Mouse (Mus musculus) embryonic facial prominence, embryonic 10.5 days (tissue): Measurements from ENCODE around the gene Gm45808. TPM values are rescaled to one million over a fixed set of nuclear protein-coding genes. Genes with fewer than 3 reads are reported as not detected.
"Not testable (repeated sequence)": the region's sequence is repeated elsewhere in the genome, so short reads cannot be mapped to it uniquely, and the experiment has no call there.

Experiments used
- DNase-seq: peaks from one replicate; pipeline ENCODE4 v3.0.0-alpha.2; 2017; ENCODE audit warnings: low spot score
- H3K27ac ChIP-seq: fragments of 300-500 bp; sonication (generic); replicated peaks from 2 replicates; pipeline ENCODE4 v1.5.1; 2016; ENCODE audit warnings: mild to moderate bottlenecking
- H3K27me3 ChIP-seq: fragments of 300-500 bp; sonication (generic); replicated peaks from 2 replicates; pipeline ENCODE4 v1.6.1; 2016; ENCODE audit warnings: low read depth, mild to moderate bottlenecking; ENCODE audit not compliant: poor library complexity, severe bottlenecking
- H3K36me3 ChIP-seq: fragments of 300-500 bp; sonication (generic); replicated peaks from 2 replicates; pipeline ENCODE4 v1.6.1; 2016; ENCODE audit warnings: mild to moderate bottlenecking, moderate library complexity
- H3K4me1 ChIP-seq: fragments of 300-500 bp; sonication (generic); 2 replicates; pipeline ENCODE4 v1.6.1; 2016
- H3K4me3 ChIP-seq: fragments of 300-500 bp; sonication (generic); 2 replicates; pipeline ENCODE4 v1.5.1; 2016; ENCODE audit warnings: mild to moderate bottlenecking, moderate library complexity
- H3K9me3 ChIP-seq: fragments of 300-500 bp; sonication (generic); 2 replicates; pipeline ENCODE4 v1.6.1; 2016; ENCODE audit warnings: mild to moderate bottlenecking
- WGBS: fragments of 180-500 bp; shearing (Covaris S2); methylation state at CpG from one replicate; pipeline ENCODE4 v1.1.7; 2016; 5-methylcytosine and 5-hydroxymethylcytosine counted together
- polyA plus RNA-seq: library from polyadenylated mRNA; unstranded; fragments of >200 nt; fragmentation: Nextera tagmentation; extraction: Ambion mirVana; gene quantifications from 2 replicates; pipeline ENCODE4 v1.2.1, GENCODE M21; 2016

Gm45808 gene
- polyA plus RNA-seq, 1 experiment from 2014 or later = not detected

DNA sequence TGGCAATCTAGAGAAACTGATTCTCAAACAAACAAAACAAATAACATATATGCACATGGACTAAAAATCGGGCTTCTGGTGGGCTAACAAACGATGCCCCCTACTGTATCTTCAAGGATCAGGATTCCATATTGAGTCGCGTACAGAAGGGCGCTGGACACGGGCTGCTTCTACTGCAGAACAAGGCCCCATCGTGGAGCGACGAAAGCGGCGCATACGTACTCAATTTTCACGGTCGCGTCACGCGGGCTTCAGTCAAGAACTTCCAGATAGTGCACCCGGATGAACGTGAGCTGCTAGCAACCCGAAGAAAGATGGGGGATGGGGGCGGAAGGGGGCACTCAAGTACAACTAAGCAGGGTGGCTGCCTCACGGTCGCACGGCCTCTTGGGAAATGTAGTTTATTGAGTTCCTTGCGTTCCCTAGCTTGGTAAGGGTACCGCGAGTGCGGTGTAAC, 35.1 kb upstream of the Gm45808 start:
- Histone ChIP-seq H3K9me3 (no peaks in the 10 kb centered on the region), H3K36me3 (peaks cover 22% of the 10 kb centered on the region), H3K4me3 (peak overlapping the region; percentile 67), H3K27ac (peak overlapping the region; percentile 92), H3K4me1 (peaks cover 33% of the 10 kb centered on the region), H3K27me3 (no peaks in the 10 kb centered on the region)
- DNase-seq = peak; percentile 90
- WGBS = under 1% methylated on average over 28 of the region's 28 CpGs

GRCm38 (mm10) chr7:45520605-45521004, 34.0 kb upstream of the Gm45808 start:
- Histone ChIP-seq H3K4me3 (no peak overlapping the region), H3K9me3 (no peaks in the 10 kb centered on the region), H3K27me3 (no peaks in the 10 kb centered on the region), H3K27ac (no peak overlapping the region), H3K36me3 (peaks cover 22% of the 10 kb centered on the region), H3K4me1 (peaks cover 40% of the 10 kb centered on the region)
- DNase-seq = no peak
- WGBS = 93% methylated on average over 7 of the region's 7 CpGs

- H3K4me1 ChIP-seq = peaks cover 40% of the 10 kb centered on the region
- H3K4me3 ChIP-seq = no peak overlapping the region
- 80% methylated on average over 8 of the region's 8 CpGs for WGBS
- no peak for DNase-seq
- H3K27me3 ChIP-seq = no peaks in the 10 kb centered on the region
- no peaks in the 10 kb centered on the region for H3K9me3 ChIP-seq
- H3K27ac ChIP-seq = no peak overlapping the region
- H3K36me3 ChIP-seq = peaks cover 19% of the 10 kb centered on the region
Observed at GRCm38 (mm10) chr7:45519345-45520120, 32.9 kb upstream of the Gm45808 start.

DNA sequence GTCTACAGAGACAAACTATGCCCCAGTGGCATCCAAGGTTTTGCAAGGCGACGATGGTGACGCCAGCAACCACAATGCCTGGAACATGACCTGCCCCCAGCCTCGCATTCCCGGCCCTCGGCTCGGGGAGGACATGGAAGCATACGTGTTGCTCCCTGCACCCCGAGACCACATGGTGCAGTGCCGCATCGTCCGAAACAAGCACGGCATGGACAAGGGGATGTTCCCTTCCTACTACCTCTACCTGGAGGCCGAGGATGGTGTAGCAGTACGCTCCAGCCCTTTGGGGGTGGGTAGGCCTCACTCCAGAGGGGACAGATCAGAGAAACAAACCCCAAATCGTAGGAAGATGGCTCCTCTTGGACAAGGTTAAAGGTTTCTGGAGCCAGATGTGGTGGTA, 32.0 kb upstream of the Gm45808 start:
- H3K9me3 ChIP-seq = no peaks in the 10 kb centered on the region
- DNase-seq = no peak
- 92% methylated on average over 16 of the region's 16 CpGs for WGBS

GRCm38 (mm10) chr7:45516846-45517245, 30.2 kb upstream of the Gm45808 start:
- peaks cover 24% of the 10 kb centered on the region for H3K4me1 ChIP-seq
- DNase-seq, H3K27ac ChIP-seq, H3K27me3 ChIP-seq, H3K9me3 ChIP-seq, H3K36me3 ChIP-seq, H3K4me3 ChIP-seq: not testable (repeated sequence)
- 70% methylated on average over 5 of the region's 5 CpGs for WGBS

More for the DNA sequence above, 32.0 kb upstream of the Gm45808 start:
- no peak overlapping the region for H3K27ac ChIP-seq
- no peak overlapping the region for H3K4me3 ChIP-seq
- peaks cover 38% of the 10 kb centered on the region for H3K4me1 ChIP-seq
- H3K36me3 ChIP-seq = peaks cover 11% of the 10 kb centered on the region
- no peaks in the 10 kb centered on the region for H3K27me3 ChIP-seq

- peak overlapping the region; percentile 31 for H3K4me3 ChIP-seq
- no peaks in the 10 kb centered on the region for H3K9me3 ChIP-seq
- H3K36me3 ChIP-seq = no peaks in the 10 kb centered on the region
- no peaks in the 10 kb centered on the region for H3K27me3 ChIP-seq
- peak; percentile 66 for DNase-seq
- H3K4me1 ChIP-seq = peaks cover 23% of the 10 kb centered on the region
- H3K27ac ChIP-seq = peak overlapping the region; percentile 66
- 23% methylated on average over 16 of the region's 16 CpGs for WGBS
Observed at GRCm38 (mm10) chr7:45515436-45515835, 28.8 kb upstream of the Gm45808 start.

GRCm38 (mm10) chr7:45514411-45514810, 27.8 kb upstream of the Gm45808 start:
- 81% methylated on average over 7 of the region's 7 CpGs for WGBS
- Histone ChIP-seq H3K4me3 (no peak overlapping the region), H3K27me3 (no peaks in the 10 kb centered on the region), H3K36me3 (no peaks in the 10 kb centered on the region), H3K4me1 (peaks cover 29% of the 10 kb centered on the region), H3K27ac (no peak overlapping the region; the same call in 1 of the 2 replicates), H3K9me3 (no peaks in the 10 kb centered on the region)
- no peak for DNase-seq

DNA sequence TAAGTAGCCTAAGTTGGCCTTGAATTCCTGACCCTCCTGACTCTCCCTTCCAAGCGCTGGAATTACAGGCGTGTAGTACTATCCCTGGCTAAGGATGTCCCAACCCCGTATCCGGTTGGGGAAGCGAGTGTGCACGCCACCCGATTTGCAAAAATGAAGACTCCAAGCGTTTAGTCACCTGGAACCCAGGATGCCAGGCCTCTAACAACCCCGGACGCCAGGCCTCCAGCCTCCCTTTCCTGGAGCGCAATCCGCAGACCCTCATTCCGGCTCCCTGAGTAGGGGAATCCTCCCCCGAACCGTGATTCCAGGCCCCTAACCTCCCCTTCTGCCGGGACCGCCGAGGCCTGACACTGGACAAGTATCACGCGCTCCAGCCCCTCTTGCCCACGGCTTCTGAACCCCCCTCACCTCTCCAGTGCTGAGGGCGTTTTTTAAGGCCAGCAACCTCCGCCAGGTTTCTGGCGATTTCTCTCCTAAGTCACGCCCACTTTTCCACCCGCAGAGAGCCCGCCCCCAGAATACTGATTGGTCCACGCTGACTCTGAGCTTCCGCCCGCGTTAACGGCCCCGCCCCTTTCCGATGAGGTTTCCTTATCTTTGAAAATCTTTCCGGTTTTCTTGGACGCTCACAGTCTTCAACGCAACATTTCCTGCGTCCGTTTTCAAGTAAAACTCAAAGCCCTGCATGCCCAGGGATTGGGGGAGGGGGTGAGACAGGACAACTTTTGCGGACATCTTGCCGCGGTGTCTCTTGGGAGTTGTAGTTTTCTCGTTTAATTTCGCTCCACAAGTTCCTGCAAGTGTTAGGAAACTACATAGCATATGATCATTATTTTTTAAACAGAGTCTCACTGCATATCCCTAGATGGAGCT, 23.5 kb upstream of the Gm45808 start, which contains the start of gene Nucb1:
Gene Nucb1, minus strand, starts transcription at position 495 of the 876 bp plus-strand sequence.
- Histone ChIP-seq H3K36me3 (peaks cover 28% of the 10 kb centered on the region), H3K9me3 (no peaks in the 10 kb centered on the region), H3K27ac (peak within 1 kb of the TSS; percentile 93), H3K4me3 (peak within 1 kb of the TSS; percentile 84), H3K27me3 (no peaks in the 10 kb centered on the region), H3K4me1 (peaks cover 31% of the 10 kb centered on the region)
- DNase-seq = peak; percentile 92
- under 1% methylated on average over 44 of the region's 44 CpGs for WGBS

DNA sequence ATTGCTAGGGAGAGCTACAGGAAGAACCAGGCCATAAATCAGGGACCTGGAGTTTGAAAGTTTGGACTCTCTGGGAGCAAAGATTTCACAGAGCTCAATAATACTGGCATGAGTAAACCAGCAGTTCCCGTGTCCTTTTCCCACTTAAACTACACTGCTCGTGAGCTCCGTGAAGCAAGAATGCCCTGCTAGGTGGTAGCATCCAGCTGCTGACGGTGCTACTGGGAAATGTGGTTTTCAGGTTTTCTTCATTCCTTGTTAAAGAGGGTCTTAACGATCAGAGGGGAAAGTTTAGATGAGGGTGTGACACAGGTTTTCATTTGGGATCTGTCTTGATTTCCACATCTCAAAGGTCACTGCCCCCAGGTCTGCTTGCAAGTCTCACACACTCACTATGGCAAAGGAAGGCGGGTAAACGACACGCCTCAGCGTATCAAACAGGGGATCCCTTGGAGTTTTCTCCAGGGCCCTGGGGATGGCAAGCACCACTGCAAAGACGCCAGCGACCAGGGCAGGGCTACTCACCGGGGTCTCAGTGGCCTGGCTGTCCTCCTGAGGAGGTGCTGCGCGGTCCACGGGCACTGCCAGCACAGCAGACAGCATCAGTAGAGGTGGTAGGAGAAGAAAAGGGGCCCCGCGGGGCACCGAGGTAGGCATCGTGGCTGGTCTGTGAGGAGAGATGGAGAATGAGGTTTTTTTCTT, 22.7 kb upstream of the Gm45808 start:
- Histone ChIP-seq H3K36me3 (peaks cover 36% of the 10 kb centered on the region), H3K9me3 (no peaks in the 10 kb centered on the region), H3K4me1 (peaks cover 24% of the 10 kb centered on the region), H3K4me3 (peak overlapping the region; percentile 84), H3K27me3 (no peaks in the 10 kb centered on the region), H3K27ac (peak overlapping the region; percentile 93)
- DNase-seq = no peak
- 46% methylated on average over 19 of the region's 19 CpGs for WGBS

- Histone ChIP-seq H3K27ac (no peak overlapping the region), H3K27me3 (no peaks in the 10 kb centered on the region), H3K4me3 (peak overlapping the region; percentile 84; the same call in 1 of the 2 replicates), H3K4me1 (peaks cover 21% of the 10 kb centered on the region), H3K9me3 (no peaks in the 10 kb centered on the region), H3K36me3 (peaks cover 42% of the 10 kb centered on the region)
- DNase-seq = no peak
- WGBS = 94% methylated on average over 6 of the region's 6 CpGs
Observed at GRCm38 (mm10) chr7:45508561-45508960, 21.9 kb upstream of the Gm45808 start.

- Histone ChIP-seq H3K9me3 (no peaks in the 10 kb centered on the region), H3K4me3 (no peak overlapping the region), H3K36me3 (peaks cover 51% of the 10 kb centered on the region), H3K27me3 (no peaks in the 10 kb centered on the region), H3K27ac (no peak overlapping the region), H3K4me1 (peaks cover 25% of the 10 kb centered on the region)
- no peak for DNase-seq
- WGBS = 92% methylated on average over 6 of the region's 6 CpGs
Observed at GRCm38 (mm10) chr7:45507583-45507982, 21.0 kb upstream of the Gm45808 start.

DNA sequence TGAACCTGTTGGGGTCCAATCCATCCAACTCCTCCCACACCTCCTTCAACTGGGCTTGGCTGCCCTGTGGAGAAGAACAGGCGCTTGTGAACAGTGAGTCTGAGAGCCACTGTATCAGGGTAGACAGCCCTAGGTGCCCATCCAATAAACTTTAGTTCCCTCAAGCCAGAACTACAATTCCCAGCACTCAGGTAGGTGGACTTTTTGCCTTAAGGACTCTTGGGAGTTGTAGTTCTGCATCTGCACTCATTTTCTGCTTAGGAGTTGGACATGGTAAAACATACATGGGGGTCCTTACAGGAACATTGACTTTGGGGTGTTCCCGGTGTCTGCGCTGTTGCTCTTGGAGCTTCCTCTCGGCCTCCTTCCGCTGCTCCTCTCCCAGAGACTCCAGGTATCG, 11.8 kb upstream of the Gm45808 start:
- Histone ChIP-seq H3K4me1 (peaks cover 3% of the 10 kb centered on the region; the same call in 1 of the 2 replicates), H3K36me3 (peaks cover 98% of the 10 kb centered on the region), H3K9me3 (no peaks in the 10 kb centered on the region), H3K27me3 (no peaks in the 10 kb centered on the region), H3K4me3 (no peak overlapping the region), H3K27ac (no peak overlapping the region)
- no peak for DNase-seq
- WGBS = 96% methylated on average over 6 of the region's 6 CpGs
